Mouse (Mus musculus) hindbrain, embryonic 11.5 days (tissue): ENCODE measurements around the gene Gmeb2. TPM values are rescaled to one million over a fixed set of nuclear protein-coding genes. Genes with fewer than 3 reads are reported as not detected.

ENCODE experiments used
- ATAC-seq: fragments of 200-750 bp; cut with Nextera tagmentation; 2 replicates; pipeline ENCODE4 v1.8.0; 2017; ENCODE audit warnings: mild to moderate bottlenecking, moderate TSS enrichment, moderate library complexity; ENCODE audit not compliant: low FRiP score
- DNase-seq: peaks from one replicate; pipeline ENCODE4 v3.0.0-alpha.2; 2015; ENCODE audit warnings: low spot score
- H3K27ac ChIP-seq: fragments of 300-500 bp; sonication (generic); 2 replicates; pipeline ENCODE4 v1.5.1; 2014; ENCODE audit warnings: mild to moderate bottlenecking, low read depth, low read length
- H3K27me3 ChIP-seq: fragments of 300-500 bp; sonication (generic); 2 replicates; pipeline ENCODE4 v1.6.1; 2014; ENCODE audit warnings: mild to moderate bottlenecking, low read length, moderate library complexity, mixed read lengths; ENCODE audit not compliant: control insufficient read depth, insufficient read depth
- H3K36me3 ChIP-seq: fragments of 300-500 bp; sonication (generic); 2 replicates; pipeline ENCODE4 v1.6.1; 2014; ENCODE audit warnings: mild to moderate bottlenecking, low read length, moderate library complexity, mixed read lengths; ENCODE audit not compliant: control insufficient read depth, insufficient read depth
- H3K4me1 ChIP-seq: fragments of 300-500 bp; sonication (generic); replicated peaks from 2 replicates; pipeline ENCODE4 v1.6.1; 2014; ENCODE audit warnings: low read length, mixed read lengths; ENCODE audit not compliant: control insufficient read depth, insufficient read depth
- H3K4me2 ChIP-seq: fragments of 300-500 bp; sonication (generic); replicated peaks from 2 replicates; pipeline ENCODE4 v1.6.1; 2014; ENCODE audit warnings: mild to moderate bottlenecking, low read depth, low read length
- H3K4me3 ChIP-seq: fragments of 300-500 bp; sonication (generic); 2 replicates; pipeline ENCODE4 v1.5.1; 2014; ENCODE audit warnings: low read depth, low read length
- H3K9ac ChIP-seq: fragments of 300-500 bp; sonication (generic); 2 replicates; pipeline ENCODE4 v1.6.1; 2014; ENCODE audit warnings: low read depth, low read length
- H3K9me3 ChIP-seq: fragments of 300-500 bp; sonication (generic); 2 replicates; pipeline ENCODE4 v1.6.1; 2016; ENCODE audit warnings: low read length; ENCODE audit not compliant: control insufficient read depth
- WGBS: fragments of 180-500 bp; shearing (Covaris S2); extraction: QIAGEN DNeasy Blood & Tissue Kit; methylation state at CpG from one replicate; pipeline ENCODE4 v1.1.7; 2014; 5-methylcytosine and 5-hydroxymethylcytosine counted together
- polyA plus RNA-seq: library from polyadenylated mRNA; unstranded; fragments of >200 nt; fragmentation: Nextera tagmentation; extraction: Ambion mirVana; gene quantifications from 2 replicates; pipeline ENCODE4 v1.2.1, GENCODE M21; 2014

Gene Gmeb2
- polyA plus RNA-seq, 1 experiment from 2014 or later: 17.9 TPM

DNA sequence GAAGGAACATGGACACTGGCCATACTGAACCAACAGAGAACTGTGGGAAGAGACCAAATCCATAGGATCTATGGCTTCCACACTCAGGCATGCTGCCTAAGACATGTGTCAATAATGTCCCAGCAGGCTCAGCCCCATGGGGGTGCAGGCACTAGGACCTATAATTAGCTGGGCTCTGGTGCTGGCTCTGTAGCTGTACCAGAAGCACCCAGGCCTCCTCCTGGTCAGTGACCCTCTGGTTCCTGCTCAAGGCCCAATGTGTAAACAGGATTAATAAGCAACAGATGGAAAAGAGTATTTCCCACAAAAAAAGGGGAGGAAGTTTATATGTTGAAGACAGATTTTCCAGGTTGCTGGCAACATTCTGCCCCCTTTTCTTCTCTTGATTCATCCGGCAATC, 34.6 kb downstream of the Gmeb2 start:
- Histone ChIP-seq H3K4me3 (no peak overlapping the region), H3K4me1 (no peaks in the 10 kb centered on the region), H3K9me3 (no peaks in the 10 kb centered on the region), H3K27ac (no peak overlapping the region), H3K27me3 (no peaks in the 10 kb centered on the region), H3K36me3 (peaks cover 12% of the 10 kb centered on the region), H3K9ac (no peak overlapping the region), H3K4me2 (no peak overlapping the region)
- ATAC-seq (no peak), DNase-seq (no peak)
- WGBS: 60% methylated on average over 1 of the region's 1 CpGs

DNA sequence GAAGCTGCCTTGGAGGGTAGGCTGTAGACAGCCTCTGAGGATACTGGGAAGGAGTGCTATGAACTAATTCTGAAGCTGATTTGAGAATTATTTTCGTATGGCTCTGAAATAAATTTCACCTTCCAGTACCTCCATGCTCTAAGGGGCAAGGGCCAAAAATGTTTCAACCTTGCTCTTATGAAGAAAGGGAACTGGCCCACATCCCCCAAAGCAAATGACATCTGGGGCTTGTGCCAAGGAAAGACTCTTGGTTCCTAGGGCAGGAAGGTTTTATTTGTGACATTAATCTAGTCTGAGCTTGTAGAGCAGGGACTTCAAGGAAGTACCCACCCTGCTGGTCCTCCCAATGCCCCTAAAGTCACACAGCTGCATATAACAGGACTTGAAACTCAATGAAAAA, 36.0 kb downstream of the Gmeb2 start:
- no peaks in the 10 kb centered on the region for H3K27me3 ChIP-seq
- no peak overlapping the region for H3K9ac ChIP-seq
- no peak overlapping the region for H3K4me3 ChIP-seq
- no peaks in the 10 kb centered on the region for H3K4me1 ChIP-seq
- DNase-seq (no peak), ATAC-seq (no peak)
- H3K27ac ChIP-seq: no peak overlapping the region
- H3K9me3 ChIP-seq: no peaks in the 10 kb centered on the region
- 87% methylated on average over 1 of the region's 1 CpGs for WGBS
- no peak overlapping the region for H3K4me2 ChIP-seq
- H3K36me3 ChIP-seq: peaks cover 12% of the 10 kb centered on the region

GRCm38 (mm10) chr2:181249217-181249616, 38.6 kb downstream of the Gmeb2 start:
- H3K27me3 ChIP-seq: no peaks in the 10 kb centered on the region
- ATAC-seq: no peak
- H3K4me3 ChIP-seq: no peak overlapping the region
- H3K4me1 ChIP-seq: no peaks in the 10 kb centered on the region
- no peak for DNase-seq
- WGBS: 91% methylated on average over 10 of the region's 10 CpGs
- H3K9me3 ChIP-seq: no peaks in the 10 kb centered on the region
- peaks cover 10% of the 10 kb centered on the region; the same call in 1 of the 2 replicates for H3K36me3 ChIP-seq
- H3K27ac ChIP-seq: no peak overlapping the region
- H3K4me2 ChIP-seq: no peak overlapping the region
- no peak overlapping the region for H3K9ac ChIP-seq

DNA sequence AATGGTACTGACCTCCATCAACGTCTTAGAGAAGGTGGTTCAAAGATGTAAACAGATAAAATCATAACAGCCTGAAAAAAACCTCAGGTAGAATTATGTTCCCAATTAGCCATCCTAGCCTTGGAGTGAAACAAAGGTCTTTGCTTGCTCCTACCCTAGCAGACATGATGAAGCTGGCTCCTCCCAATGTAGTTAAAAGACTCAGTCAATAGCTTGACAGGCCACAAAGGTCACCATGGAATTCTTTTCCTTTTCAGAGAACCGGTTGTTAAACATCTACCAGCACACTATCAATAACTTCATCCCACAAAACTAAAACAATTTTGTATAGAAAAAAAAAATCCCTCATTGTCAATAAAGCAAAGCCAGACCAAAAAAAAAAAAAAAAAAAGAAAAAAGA, 42.8 kb downstream of the Gmeb2 start:
- ATAC-seq: no peak
- Histone ChIP-seq H3K27ac (no peak overlapping the region), H3K9ac (no peak overlapping the region), H3K36me3 (no peaks in the 10 kb centered on the region), H3K4me3 (no peak overlapping the region), H3K27me3 (no peaks in the 10 kb centered on the region), H3K4me1 (no peaks in the 10 kb centered on the region), H3K9me3 (no peaks in the 10 kb centered on the region), H3K4me2 (no peak overlapping the region)
- 34% methylated on average over 2 of the region's 2 CpGs for WGBS
- DNase-seq: no peak

DNA sequence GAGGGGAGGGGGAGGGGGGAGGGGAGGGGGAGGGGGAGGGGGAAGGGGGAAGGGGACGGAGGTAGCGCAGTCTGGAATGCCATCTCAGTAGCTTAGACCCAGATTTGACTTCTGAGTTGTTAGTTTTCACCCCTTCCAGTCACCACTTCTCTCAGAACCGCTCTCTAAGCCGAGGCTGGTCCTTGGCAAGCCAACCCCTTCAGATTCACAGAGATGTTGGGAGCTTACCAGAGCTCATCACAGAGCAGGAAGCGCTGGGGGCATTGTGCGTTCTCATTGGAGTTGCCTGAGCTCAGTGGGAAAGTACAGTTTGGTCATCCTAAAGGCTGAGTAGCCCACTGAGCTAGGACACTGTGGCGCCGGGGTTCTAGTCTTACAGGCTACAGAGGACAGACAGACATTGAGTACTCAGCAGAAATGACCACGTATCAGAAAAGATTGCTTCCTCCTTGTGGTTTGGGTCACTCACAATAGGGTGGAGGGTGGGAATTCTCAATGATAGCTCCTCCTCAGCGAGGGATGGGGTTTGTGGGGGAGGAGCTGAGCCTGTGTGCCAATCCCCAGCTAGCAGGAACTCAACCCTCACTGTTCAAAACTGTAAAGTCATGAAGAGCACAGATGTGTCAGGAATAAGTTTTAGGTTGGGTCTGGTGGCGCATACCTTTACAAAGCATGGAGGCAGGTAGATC, 44.0 kb downstream of the Gmeb2 start:
- ATAC-seq (no peak), DNase-seq (peak; percentile 1)
- Histone ChIP-seq H3K9ac (no peak overlapping the region), H3K36me3 (no peaks in the 10 kb centered on the region), H3K4me3 (no peak overlapping the region), H3K9me3 (no peaks in the 10 kb centered on the region), H3K27me3 (no peaks in the 10 kb centered on the region), H3K27ac (no peak overlapping the region), H3K4me1 (no peaks in the 10 kb centered on the region), H3K4me2 (no peak overlapping the region)
- WGBS: 45% methylated on average over 10 of the region's 11 CpGs

DNA sequence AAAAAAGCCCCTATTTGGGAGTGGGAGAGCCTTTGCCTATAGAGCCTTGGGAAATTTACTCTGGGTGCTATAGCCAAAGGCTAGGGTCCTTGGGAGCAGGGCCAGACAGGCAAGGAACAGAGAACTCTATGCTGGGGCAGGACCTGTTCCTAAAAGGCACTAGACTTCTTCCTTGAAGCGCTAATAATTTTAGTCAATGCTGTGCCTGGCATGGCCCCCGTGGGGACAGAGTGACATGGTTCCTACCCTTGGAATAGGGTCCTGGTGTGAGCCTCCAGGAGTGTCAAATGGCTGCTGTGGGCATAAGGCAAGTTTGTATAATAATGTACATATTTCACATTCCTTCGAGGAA, 45.5 kb downstream of the Gmeb2 start:
- Histone ChIP-seq H3K9me3 (no peaks in the 10 kb centered on the region), H3K27me3 (no peaks in the 10 kb centered on the region), H3K9ac (no peak overlapping the region), H3K27ac (no peak overlapping the region), H3K4me1 (no peaks in the 10 kb centered on the region), H3K4me2 (peak overlapping the region; percentile 26; the same call in 1 of the 2 replicates), H3K36me3 (no peaks in the 10 kb centered on the region), H3K4me3 (no peak overlapping the region)
- ATAC-seq (no peak), DNase-seq (no peak)
- WGBS: 67% methylated on average over 3 of the region's 3 CpGs

DNA sequence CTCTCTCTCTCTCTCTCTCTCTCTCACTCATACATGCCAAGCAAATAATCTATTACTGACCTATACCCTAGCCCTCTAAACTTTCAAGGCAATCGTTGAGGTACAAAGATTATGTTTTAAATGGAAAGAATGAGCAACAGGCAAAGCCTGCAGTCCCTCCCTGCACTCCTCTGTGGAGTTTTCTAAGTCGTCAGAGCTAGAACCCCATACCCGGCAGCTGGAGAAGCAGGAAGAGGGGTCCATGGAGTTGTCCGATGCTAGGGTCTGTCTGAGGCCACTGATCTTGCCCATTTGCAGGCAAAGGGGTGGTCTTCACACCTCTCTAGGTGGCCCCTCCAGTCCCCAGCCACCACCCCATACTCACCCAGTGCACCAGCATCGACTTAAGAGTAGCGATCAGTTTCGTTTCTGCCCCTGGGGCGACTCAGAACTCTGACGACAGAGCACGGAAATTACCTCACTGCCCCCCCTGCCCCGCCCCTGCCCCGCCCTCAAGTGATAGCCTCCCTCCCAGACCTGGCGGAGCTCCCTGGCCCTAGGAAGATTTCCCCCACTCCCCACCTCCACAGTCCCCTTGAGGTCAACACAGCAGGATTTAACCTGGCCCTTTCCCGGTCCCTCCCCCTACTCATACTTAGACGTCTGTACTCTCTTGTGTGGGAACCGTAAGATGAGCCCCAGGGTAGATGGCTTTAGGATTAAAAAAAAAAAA, 46.1 kb downstream of the Gmeb2 start, which contains the start of gene Helz2:
Helz2 (minus strand) TSS at position 426 of the 712 bp plus-strand sequence.
- H3K4me2 ChIP-seq: peak within 1 kb of the TSS; percentile 26
- H3K27ac ChIP-seq: no peak within 1 kb of the TSS
- no peaks in the 10 kb centered on the region for H3K36me3 ChIP-seq
- 16% methylated on average over 16 of the region's 16 CpGs for whole genome bisulfite sequencing
- no peak for ATAC-seq
- peak; percentile 12 for DNase-seq
- no peaks in the 10 kb centered on the region for H3K27me3 ChIP-seq
- H3K9me3 ChIP-seq: no peaks in the 10 kb centered on the region
- H3K9ac ChIP-seq: no peak within 1 kb of the TSS
- no peaks in the 10 kb centered on the region for H3K4me1 ChIP-seq
- H3K4me3 ChIP-seq: peak within 1 kb of the TSS; percentile 24

GRCm38 (mm10) chr2:181240806-181241440, 46.9 kb downstream of the Gmeb2 start:
- H3K27me3 ChIP-seq: no peaks in the 10 kb centered on the region
- DNase-seq (no peak), ATAC-seq (no peak)
- no peaks in the 10 kb centered on the region for H3K9me3 ChIP-seq
- no peak overlapping the region for H3K27ac ChIP-seq
- no peaks in the 10 kb centered on the region for H3K36me3 ChIP-seq
- no peaks in the 10 kb centered on the region for H3K4me1 ChIP-seq
- H3K4me2 ChIP-seq: no peak overlapping the region
- no peak overlapping the region for H3K4me3 ChIP-seq
- 94% methylated on average over 13 of the region's 13 CpGs for WGBS
- no peak overlapping the region for H3K9ac ChIP-seq
